Mouse (Mus musculus) myocyte (in vitro differentiated cells): Measurements from ENCODE around the gene Sox5.

Experiments used
- E2F4 ChIP-seq: IDR thresholded peaks from one replicate; pipeline ENCODE4 v1.6.1; 2011; ENCODE audit warnings: mild to moderate bottlenecking, control low read depth, moderate library complexity; ENCODE audit not compliant: insufficient read depth
- POLR2A ChIP-seq: IDR thresholded peaks from one replicate; pipeline ENCODE4 v1.6.1; 2011; ENCODE audit warnings: low read depth, mild to moderate bottlenecking, control low read depth, moderate library complexity; ENCODE audit not compliant: insufficient read length
- TCF12 ChIP-seq: IDR thresholded peaks from one replicate; pipeline ENCODE4 v1.6.1; 2011; ENCODE audit warnings: mild to moderate bottlenecking, control low read depth; ENCODE audit not compliant: poor library complexity, insufficient read depth, severe bottlenecking

DNA sequence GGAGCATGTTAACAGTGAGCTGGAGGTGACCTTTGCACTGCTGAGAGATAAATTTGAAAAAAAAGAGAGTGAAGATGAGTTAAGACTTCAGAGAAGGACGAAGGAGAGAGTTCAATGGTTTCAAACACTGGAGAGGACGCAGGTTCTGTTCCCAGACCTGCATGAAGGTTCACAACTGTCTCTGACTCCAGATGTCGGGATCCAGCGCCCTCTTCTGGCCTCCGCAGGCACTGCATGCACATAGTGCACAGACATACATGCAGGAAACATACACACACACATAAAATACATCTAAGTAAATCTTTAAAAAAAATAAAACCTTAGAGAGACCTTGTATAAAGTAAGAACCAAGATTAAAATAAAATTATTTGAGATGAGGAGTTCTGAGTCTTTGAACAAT is 352.5 kb downstream of the Sox5 start:
- TF ChIP-seq POLR2A (no peak), E2F4 (no peak), TCF12 (no peak)
